Mouse (Mus musculus) ES-E14 (cell line): ENCODE data around the gene Ccn2. TPM values are rescaled to one million over a fixed set of nuclear protein-coding genes. Genes with fewer than 3 reads are reported as not detected.

ENCODE experiments used
- DNase-seq: peaks from one replicate; pipeline ENCODE4 v3.0.0-alpha.2; 2013; ENCODE audit warnings: low read depth, low spot score
- H3K27ac ChIP-seq: 2 replicates; pipeline ENCODE4 v1.5.1; 2012; ENCODE audit warnings: low read depth, mild to moderate bottlenecking, low read length, moderate library complexity, mixed read lengths; ENCODE audit not compliant: poor library complexity, insufficient read depth, severe bottlenecking
- H3K36me3 ChIP-seq: 2 replicates; pipeline ENCODE4 v1.6.1; 2012; ENCODE audit warnings: mild to moderate bottlenecking, low read length, moderate library complexity, mixed read lengths; ENCODE audit not compliant: control insufficient read depth, poor library complexity, insufficient read depth, severe bottlenecking
- H3K4me1 ChIP-seq, 2 experiments: fragments of 150-350 bp in 1 of 2; sonication (generic) in 1 of 2; 2 replicates each; pipeline ENCODE4 v1.6.1; 2012; ENCODE audit warnings: low read length in 2 of 2, mild to moderate bottlenecking in 1 of 2, mixed read lengths in 1 of 2; ENCODE audit not compliant: control insufficient read depth in 2 of 2, insufficient read depth in 2 of 2, poor library complexity in 1 of 2
- H3K4me3 ChIP-seq, 2 experiments: fragments of 150-350 bp in 1 of 2; sonication (generic) in 1 of 2; 2 replicates each; pipeline ENCODE4 v1.5.1; 2012; ENCODE audit warnings: low read length in 2 of 2, low read depth in 1 of 2, mild to moderate bottlenecking in 1 of 2, mixed read lengths in 1 of 2; ENCODE audit not compliant: insufficient read depth in 1 of 2, poor library complexity in 1 of 2, severe bottlenecking in 1 of 2
- H3K9ac ChIP-seq: 2 replicates; pipeline ENCODE4 v1.6.1; 2012; ENCODE audit warnings: low read depth, mild to moderate bottlenecking, low read length, mixed read lengths; ENCODE audit not compliant: poor library complexity, insufficient read depth, severe bottlenecking
- H3K9me3 ChIP-seq: fragments of 150-350 bp; sonication (generic); 2 replicates; pipeline ENCODE4 v1.6.1; 2012; ENCODE audit warnings: low read depth, mild to moderate bottlenecking, low read length; ENCODE audit not compliant: control insufficient read depth, insufficient read depth
- CHD2 ChIP-seq: IDR thresholded peaks from 2 replicates; pipeline ENCODE4 v1.6.1; 2014; ENCODE audit warnings: mild to moderate bottlenecking, low read depth, low read length, inconsistent platforms
- HCFC1 ChIP-seq: IDR thresholded peaks from 2 replicates; pipeline ENCODE4 v1.6.1; 2012; ENCODE audit warnings: low read length, inconsistent platforms, borderline replicate concordance; ENCODE audit not compliant: insufficient read depth
- MAFK ChIP-seq: IDR thresholded peaks from 2 replicates; pipeline ENCODE4 v1.6.1; 2014; ENCODE audit warnings: mild to moderate bottlenecking, low read depth, low read length, inconsistent platforms; ENCODE audit not compliant: insufficient read depth
- ZC3H11A ChIP-seq: IDR thresholded peaks from 2 replicates; pipeline ENCODE4 v1.6.1; 2012; ENCODE audit warnings: low read depth, mild to moderate bottlenecking, inconsistent platforms, low read length, borderline replicate concordance
- ZNF384 ChIP-seq: IDR thresholded peaks from 2 replicates; pipeline ENCODE4 v1.6.1; 2012; ENCODE audit warnings: low read depth, low read length, inconsistent platforms
- in situ Hi-C, 2 experiments: fragments of 600-800 bp; cut with MboI; formaldehyde crosslinking; loops; one replicate each; pipeline ENCODE4 v1.15.1; 2025; ENCODE audit warnings: low sequenced_read_pairs in 2 of 2, inconsistent platforms in 1 of 2; ENCODE audit not compliant: unreplicated experiment in 2 of 2
- total RNA-seq: library from RNA; depleted of rRNA; stranded (reverse); fragments of 300-350 nt; gene quantifications from 2 replicates; pipeline ENCODE4 v1.2.3, GENCODE M21; 2012

Gene Ccn2
- total RNA-seq, 1 experiment, result 147 TPM

DNA sequence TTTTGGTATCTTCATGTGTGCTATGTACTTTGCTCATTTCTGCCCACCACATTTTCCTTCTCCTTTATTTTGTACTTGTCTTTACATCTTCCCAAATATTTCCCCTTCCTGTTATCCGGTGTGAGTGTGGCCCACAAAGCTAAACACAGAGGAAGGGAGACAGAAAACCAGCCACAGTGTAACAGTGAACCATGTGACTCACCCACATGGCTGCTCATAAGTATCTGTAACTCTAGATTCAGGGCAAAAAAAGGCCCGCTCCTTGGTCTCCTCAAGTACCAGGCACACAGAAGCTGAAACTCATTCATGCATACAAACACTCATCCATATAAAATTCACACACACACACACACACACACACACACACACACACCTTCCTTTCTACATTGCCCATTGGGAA lies 7.8 kb downstream of the Ccn2 start:
- DNase-seq, result no peak
- no peak overlapping the region for H3K9ac ChIP-seq
- no peaks in the 10 kb centered on the region for H3K4me1 ChIP-seq
- no peak overlapping the region for H3K4me3 ChIP-seq
- no peak overlapping the region for H3K27ac ChIP-seq
- in situ Hi-C loops, result loop anchor here (25.0 kb wide), 4 partner anchors 216 to 816 kb away; partner anchors contain the start of genes Rps12 (in 1 of the 2), Slc18b1 (in 1 of the 2), Taar4 (in 1 of the 2) and Taar5 (in 1 of the 2)
- H3K9me3 ChIP-seq, result no peaks in the 10 kb centered on the region
- no peaks in the 10 kb centered on the region for H3K36me3 ChIP-seq
- no peak for TF ChIP-seq ZNF384
- no peak for TF ChIP-seq HCFC1
- TF ChIP-seq MAFK, result no peak
- TF ChIP-seq CHD2, result no peak
- no peak for TF ChIP-seq ZC3H11A

DNA sequence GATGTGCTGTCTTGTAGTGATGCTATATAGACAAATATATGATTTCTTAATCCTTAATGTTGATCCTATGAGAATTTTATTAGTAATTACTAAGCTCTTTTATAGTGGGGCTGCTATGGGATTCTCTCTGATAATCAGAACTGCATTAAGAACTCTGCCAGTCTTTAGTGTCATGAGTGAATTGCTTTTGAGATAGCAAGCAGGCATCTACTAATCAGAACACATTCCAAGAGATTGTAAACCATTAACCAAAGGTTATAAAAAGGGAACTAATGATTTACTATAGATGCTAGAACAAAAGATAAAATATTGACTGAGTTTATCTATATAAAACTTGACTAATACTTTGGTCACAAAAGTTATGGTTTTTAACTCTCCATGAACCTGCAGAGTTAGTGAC lies 8.5 kb downstream of the Ccn2 start:
- Histone ChIP-seq H3K9me3 (no peaks in the 10 kb centered on the region), H3K27ac (no peak overlapping the region), H3K9ac (no peak overlapping the region), H3K4me1 (no peaks in the 10 kb centered on the region), H3K36me3 (no peaks in the 10 kb centered on the region), H3K4me3 (no peak overlapping the region)
- no peak for DNase-seq
- TF ChIP-seq MAFK, result no peak
- no peak for TF ChIP-seq ZC3H11A
- no peak for TF ChIP-seq HCFC1
- no peak for TF ChIP-seq ZNF384
- TF ChIP-seq CHD2, result no peak
- in situ Hi-C loops, result loop anchor here (25.0 kb wide), 4 partner anchors 216 to 816 kb away; partner anchors contain the start of genes Rps12 (in 1 of the 2), Slc18b1 (in 1 of the 2), Taar4 (in 1 of the 2) and Taar5 (in 1 of the 2)

DNA sequence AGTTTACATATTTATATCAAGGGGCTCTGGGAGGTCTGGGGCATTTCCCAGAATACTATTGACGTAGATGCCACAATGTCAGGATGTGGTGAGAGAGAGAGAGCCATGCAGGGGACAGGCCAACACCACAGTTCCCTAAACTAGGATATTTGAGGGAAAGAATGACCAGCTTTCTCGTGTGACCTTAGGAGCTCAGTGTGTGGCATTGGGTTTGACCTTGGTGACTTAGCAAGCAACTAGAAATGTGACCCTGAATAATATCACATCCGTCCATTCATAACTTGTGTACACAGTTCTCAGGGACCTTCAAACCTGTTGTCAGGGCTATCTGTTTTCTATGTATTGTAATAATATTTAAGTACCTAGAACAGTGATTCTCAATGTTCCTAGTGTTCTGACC lies 13.9 kb downstream of the Ccn2 start:
- H3K9me3 ChIP-seq, result no peaks in the 10 kb centered on the region
- H3K4me1 ChIP-seq, result peaks cover 3 to 5% of the 10 kb centered on the region in 2 experiments; a peak in 2 of 4 replicates
- no peaks in the 10 kb centered on the region for H3K36me3 ChIP-seq
- in situ Hi-C loops, result loop anchor here (25.0 kb wide), 4 partner anchors 222 to 822 kb away; partner anchors contain the start of genes Rps12 (in 1 of the 2), Slc18b1 (in 1 of the 2), Taar4 (in 1 of the 2) and Taar5 (in 1 of the 2)
- no peak overlapping the region for H3K4me3 ChIP-seq
- H3K27ac ChIP-seq, result no peak overlapping the region
- DNase-seq, result no peak
- no peak for TF ChIP-seq ZNF384
- no peak for TF ChIP-seq CHD2
- no peak for TF ChIP-seq HCFC1
- no peak overlapping the region for H3K9ac ChIP-seq

DNA sequence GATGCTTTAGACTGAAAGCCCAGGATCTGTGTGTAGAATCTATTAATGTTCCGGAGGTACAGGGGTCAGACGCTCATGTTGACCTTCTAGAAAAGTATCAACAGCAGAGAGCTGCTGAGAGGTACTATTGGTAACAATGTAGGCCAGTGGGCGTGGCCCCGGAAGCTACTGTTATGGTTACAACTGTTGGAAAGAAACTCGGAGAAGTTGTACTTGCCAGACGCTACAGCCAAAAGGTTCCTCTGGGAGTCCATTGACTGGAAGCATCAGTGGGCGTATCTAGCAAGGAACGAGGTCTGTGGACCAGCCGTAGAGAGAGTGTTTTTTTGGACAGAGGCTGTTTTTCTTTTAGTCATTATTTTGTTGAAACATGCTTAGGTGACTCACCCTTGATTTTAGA lies 14.5 kb downstream of the Ccn2 start:
- DNase-seq, result no peak
- Histone ChIP-seq H3K9me3 (no peaks in the 10 kb centered on the region), H3K9ac (no peak overlapping the region)

DNA sequence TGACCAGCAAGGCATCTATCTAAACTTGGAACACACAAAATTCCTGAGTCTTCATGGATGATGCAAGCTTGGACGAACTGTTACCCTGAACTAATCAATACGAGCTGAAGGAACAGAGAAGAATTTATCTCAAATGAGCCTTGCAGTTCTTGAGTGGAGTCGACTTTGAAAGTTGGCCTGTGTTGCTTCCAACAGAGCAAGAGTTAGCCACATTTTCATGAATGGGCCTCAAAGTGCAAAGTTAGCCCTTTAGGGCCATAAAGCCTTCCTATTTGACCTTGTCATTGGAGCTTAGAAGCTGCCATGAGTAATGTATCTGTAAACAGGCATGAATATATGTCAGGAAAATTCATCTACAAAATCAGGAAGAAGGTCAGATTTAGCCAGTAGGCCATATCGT lies 19.5 kb downstream of the Ccn2 start:
- in situ Hi-C loops, result loop anchor here (10.0 to 25.0 kb wide), 5 partner anchors 227 to 827 kb away; partner anchors contain the start of genes Rps12 (in 1 of the 2), Slc18b1 (in 1 of the 2), Taar4 (in 1 of the 2) and Taar5 (in 1 of the 2)
- no peak overlapping the region for H3K27ac ChIP-seq
- TF ChIP-seq MAFK, result no peak
- no peak for TF ChIP-seq ZC3H11A
- no peak for TF ChIP-seq ZNF384
- TF ChIP-seq HCFC1, result no peak
- no peak for TF ChIP-seq CHD2
- no peaks in the 10 kb centered on the region for H3K36me3 ChIP-seq
- DNase-seq, result no peak
- H3K9me3 ChIP-seq, result no peaks in the 10 kb centered on the region
- H3K9ac ChIP-seq, result no peak overlapping the region
- H3K4me3 ChIP-seq, result no peak overlapping the region
- peaks cover 2 to 9% of the 10 kb centered on the region in 2 experiments; a peak in 3 of 4 replicates for H3K4me1 ChIP-seq

More for the DNA sequence above, 14.5 kb downstream of the Ccn2 start:
- TF ChIP-seq MAFK, result no peak
- Histone ChIP-seq H3K27ac (no peak overlapping the region), H3K4me1 (peaks cover 3 to 5% of the 10 kb centered on the region in 2 experiments; a peak in 2 of 4 replicates), H3K4me3 (no peak overlapping the region), H3K36me3 (no peaks in the 10 kb centered on the region)
- in situ Hi-C loops, result loop anchor here (10.0 to 25.0 kb wide), 5 partner anchors 222 to 822 kb away; partner anchors contain the start of genes Rps12 (in 1 of the 2), Slc18b1 (in 1 of the 2), Taar4 (in 1 of the 2) and Taar5 (in 1 of the 2)
